Mouse (Mus musculus): Measurements from ENCODE around the gene Acta1.

The Acta1 gene

GRCm38 (mm10) chr8:123844341-123844740 lies 50.2 kb downstream of the Acta1 start:
- DNase-seq (ENCODE audit: low spot score) = no peak

GRCm38 (mm10) chr8:123842086-123842485 lies 52.5 kb downstream of the Acta1 start:
- DNase-seq (ENCODE audit: low spot score) = no peak
